Mouse (Mus musculus): ENCODE data around the gene Mboat7.

DNA sequence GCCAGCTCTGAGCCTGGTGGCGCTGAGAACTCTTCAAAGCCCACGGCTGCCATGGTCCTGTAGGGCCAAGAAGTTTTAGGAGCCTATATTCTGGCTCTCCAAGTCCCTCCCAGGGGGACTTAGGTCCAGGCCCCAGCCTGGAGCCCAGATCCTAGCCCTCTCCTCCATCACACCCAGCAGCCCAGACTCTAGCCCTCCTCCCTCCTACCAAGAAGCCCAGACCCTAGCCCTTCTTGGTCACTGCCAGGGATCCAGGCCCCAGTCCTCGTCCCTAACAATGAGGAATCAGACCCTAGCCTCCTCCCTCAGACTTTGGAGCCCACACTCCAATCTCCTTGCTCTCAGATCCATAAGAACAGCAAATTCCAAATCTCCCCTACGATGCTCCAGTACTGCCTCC is 64.3 kb downstream of the Mboat7 start:
- TF ChIP-seq POLR2A (IDR thresholded peaks at IDR 0.05; ENCODE audit: low read depth, low read length), result no peak
- no peak for TF ChIP-seq EP300 (IDR thresholded peaks at IDR 0.05; ENCODE audit: low read length)
- no peak for TF ChIP-seq CTCF (conservative IDR thresholded peaks at IDR 0.05 in 1 of 2, IDR thresholded peaks at IDR 0.05 in 1 of 2; ENCODE audit: low read depth in 2 of 2, low read length in 2 of 2)
- TF ChIP-seq KAT2A (IDR thresholded peaks at IDR 0.05; ENCODE audit: insufficient replicate concordance, low read length), result no peak
- no peak for TF ChIP-seq ZKSCAN1 (IDR thresholded peaks at IDR 0.05; ENCODE audit: borderline replicate concordance, low read depth, low read length)
- no peak for TF ChIP-seq MYC (IDR thresholded peaks at IDR 0.05; ENCODE audit: low read depth, low read length)
- TF ChIP-seq MXI1 (IDR thresholded peaks at IDR 0.05; ENCODE audit: low read depth, low read length), result no peak
- TF ChIP-seq SMC3 (IDR thresholded peaks at IDR 0.05; ENCODE audit: low read depth, low read length), result no peak
- no peak for TF ChIP-seq CHD2 (IDR thresholded peaks at IDR 0.05; ENCODE audit: low read length)
- no peak for TF ChIP-seq USF2 (conservative IDR thresholded peaks at IDR 0.05; ENCODE audit: low read depth, low read length)
- TF ChIP-seq ZC3H11A (IDR thresholded peaks at IDR 0.05; ENCODE audit: low read depth, low read length), result no peak
- TF ChIP-seq ETS1 (conservative IDR thresholded peaks at IDR 0.05; ENCODE audit: low read depth, low read length), result no peak
- TF ChIP-seq NRF1 (IDR thresholded peaks at IDR 0.05; ENCODE audit: low read depth, low read length), result no peak
- no peak for TF ChIP-seq GABPA (IDR thresholded peaks at IDR 0.05; ENCODE audit: insufficient replicate concordance, low read depth, low read length)
